Mouse (Mus musculus) testis, adult 2 months (tissue): ENCODE results near the gene Gm49673.
"Not testable (repeated sequence)": the region's sequence is repeated elsewhere in the genome, so short reads cannot be mapped to it uniquely, and the experiment has no call there.

ENCODE experiments used
- CTCF ChIP-seq: fragments of 200-500 bp; IDR thresholded peaks from 2 replicates; pipeline ENCODE4 v1.5.1; 2012; ENCODE audit warnings: low read depth, mild to moderate bottlenecking, inconsistent platforms, low read length, moderate library complexity; ENCODE audit not compliant: control insufficient read depth, insufficient read depth, insufficient replicate concordance
- POLR2A ChIP-seq: fragments of 200-500 bp; IDR thresholded peaks from 2 replicates; pipeline ENCODE4 v1.6.1; 2012; ENCODE audit warnings: low read depth, mild to moderate bottlenecking, inconsistent platforms, low read length, moderate library complexity; ENCODE audit not compliant: control insufficient read depth

- not testable (repeated sequence) for TF ChIP-seq POLR2A, CTCF
Measured at GRCm38 (mm10) chr17:8165608-8165945, 18.0 kb upstream of the Gm49673 start.
